In genomic region chr7:120713225-120713624, GRCm38 (mm10) we compare ENCODE assay signal across 28 mouse cellular contexts. TPM values are rescaled to one million over a fixed set of nuclear protein-coding genes. Genes with fewer than 3 reads are reported as not detected.
"Had no signal": no experiment of that assay in that cellular context is flagged by ENCODE, and none has a peak within 500 bp of the region (broad histone marks: within the 10 kb centered on the region; RNA-seq: fewer than 3 reads in every experiment).

No protein-coding gene starts in this region.

- H3K27ac ChIP-seq: hindbrain, embryonic 14.5 days; intestine, embryonic 15.5 days; layer of hippocampus, adult 2 months; left cerebral cortex, adult 2 months; limb, embryonic 13.5 days; limb, embryonic 15.5 days; liver, embryonic 12.5 days; liver, embryonic 14.5 days had no signal

- H3K9ac ChIP-seq: heart, embryonic 13.5 days; heart, embryonic 15.5 days; hindbrain, embryonic 14.5 days; intestine, embryonic 15.5 days; limb, embryonic 13.5 days; limb, embryonic 15.5 days; liver, embryonic 12.5 days; liver, embryonic 14.5 days had no signal

- H3K36me3 ChIP-seq: heart, embryonic 15.5 days; intestine, embryonic 15.5 days; limb, embryonic 13.5 days; limb, embryonic 15.5 days had no signal

- H3K4me1 ChIP-seq: intestine, embryonic 15.5 days had no signal

- H3K4me2 ChIP-seq: heart, embryonic 11.5 days; hindbrain, embryonic 14.5 days; intestine, embryonic 15.5 days; limb, embryonic 13.5 days; limb, embryonic 15.5 days; liver, embryonic 12.5 days had no signal

- H3K9me3 ChIP-seq: heart, embryonic 13.5 days; heart, embryonic 15.5 days; intestine, embryonic 15.5 days; limb, embryonic 13.5 days; limb, embryonic 15.5 days; liver, embryonic 12.5 days had no signal

- H3K27me3 ChIP-seq: heart, embryonic 13.5 days; heart, embryonic 15.5 days; intestine, embryonic 15.5 days; limb, embryonic 13.5 days; limb, embryonic 15.5 days; liver, embryonic 12.5 days had no signal

- H3K4me3 ChIP-seq: heart, adult 2 months; heart, embryonic 13.5 days; heart, embryonic 15.5 days; intestine, embryonic 15.5 days; layer of hippocampus, adult 2 months; left cerebral cortex, adult 2 months; limb, embryonic 13.5 days; limb, embryonic 15.5 days; liver, embryonic 12.5 days had no signal

- ATAC-seq: hindbrain, embryonic 16.5 days; inflammation-experienced regulatory T-cells, adult 6 months; intestine, embryonic 15.5 days; intestine, postnatal 0 days; liver, embryonic 12.5 days had no signal

- DNase-seq: gastrocnemius, postnatal 14 days; gastrocnemius, postnatal 36 days; kidney, postnatal 10 days; kidney, postnatal 4 days; left cerebral cortex, postnatal 4 days; lung, adult 18-20 months had no signal

RNA-seq across cellular contexts. Expression of gene Vwa3a, which starts 25.9 kb away (rescaled TPM):
- total RNA-seq: hematopoietic stem cell, adult 5-6 weeks had no signal
- polyA plus RNA-seq: inflammation-experienced regulatory T-cells, adult 6 months; limb, embryonic 15.5 days; liver, adult 2 months; liver, embryonic 12.5 days had no signal

RNA-seq across cellular contexts. Expression of gene Pdzd9, which starts 43.1 kb away (rescaled TPM):
- total RNA-seq: gastrocnemius, adult 18-20 months; gastrocnemius, adult 8-10 months; gastrocnemius, postnatal 36 days; heart, adult 2 months; heart, postnatal 14 days; hematopoietic stem cell, adult 5-6 weeks; layer of hippocampus, adult 2 months; layer of hippocampus, postnatal 25 days; left cerebral cortex, adult 2 months; left cerebral cortex, postnatal 25 days; liver, adult 2 months had no signal
- polyA plus RNA-seq: heart, adult 2 months; liver, adult 2 months had no signal
